Mouse (Mus musculus): ENCODE results near the gene Ccdc115.

DNA sequence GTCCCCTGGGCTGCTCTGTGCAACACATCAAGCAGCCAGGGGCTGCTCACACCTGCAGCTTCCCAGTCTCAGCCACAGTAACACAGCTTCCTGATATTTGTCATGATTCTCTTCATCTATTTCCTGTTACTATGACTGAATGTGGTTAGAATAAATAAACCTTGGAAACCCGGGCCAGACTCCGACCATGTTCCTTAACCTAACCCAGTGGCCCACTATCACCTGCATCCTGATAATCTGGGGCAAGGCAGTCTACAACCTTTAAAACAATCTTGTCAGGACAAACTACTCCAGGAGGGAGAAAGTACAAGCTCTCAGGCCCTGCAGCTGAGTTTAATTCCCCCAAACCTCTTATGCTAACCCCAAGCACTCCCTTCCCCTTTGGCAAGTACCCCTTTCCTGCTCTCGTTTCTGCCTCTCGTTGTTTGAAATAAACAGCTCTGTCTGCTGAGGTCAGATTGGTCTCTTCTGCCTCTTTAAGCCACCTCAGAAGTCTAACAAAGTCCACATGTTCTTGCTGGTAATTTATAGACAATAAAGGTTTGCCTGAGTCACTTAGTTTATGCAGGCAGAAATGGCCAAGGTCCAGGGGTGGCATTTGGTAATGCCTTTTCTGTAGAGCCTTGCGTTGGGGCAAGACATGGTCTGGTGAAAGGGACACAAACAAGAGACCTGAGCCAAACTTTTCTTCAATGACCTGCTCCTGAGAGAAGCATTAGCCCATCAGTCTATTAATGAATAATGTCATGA is 42.6 kb upstream of the Ccdc115 start:
- no peak for TF ChIP-seq CTCF (IDR thresholded peaks at IDR 0.05; ENCODE audit: control insufficient read depth, insufficient read depth, insufficient replicate concordance, low read depth, low read length)
- no peak for TF ChIP-seq POLR2A (IDR thresholded peaks at IDR 0.05; ENCODE audit: control insufficient read depth, low read depth, low read length)
